Mouse (Mus musculus): Measurements from ENCODE around the gene Ntn1. TPM values are rescaled to one million over a fixed set of nuclear protein-coding genes. Genes with fewer than 3 reads are reported as not detected.

Gene Ntn1
- polyA plus RNA-seq, 1 experiment from 2014 or later, result 15.7 TPM

Small RNAs within 50 kb of the gene (microRNA-seq; reads per million reads assigned to microRNA genes)
- gene Mir6406, result not detected

Other genes starting within 250 kb of the Ntn1 start
- gene Pik3r5, start 31.3 kb upstream of the Ntn1 start, polyA plus RNA-seq (2014; fragmentation: Nextera tagmentation; extraction: Ambion mirVana), result 1.2 and 2.6 TPM in 2 replicates
- gene Pik3r6, start 102.2 kb upstream of the Ntn1 start, polyA plus RNA-seq (2014; fragmentation: Nextera tagmentation; extraction: Ambion mirVana), result 0.79 and 1.9 TPM in 2 replicates
- gene Mfsd6l, start 155.4 kb upstream of the Ntn1 start, polyA plus RNA-seq (2014; fragmentation: Nextera tagmentation; extraction: Ambion mirVana), result not detected in 2 replicates
- gene Ccdc42, start 186.2 kb upstream of the Ntn1 start, polyA plus RNA-seq (2014; fragmentation: Nextera tagmentation; extraction: Ambion mirVana), result not detected in 2 replicates